23 mouse cellular contexts compared by ENCODE assay signal in genomic region chr9:102948706-102949105, GRCm38 (mm10).
"Had no signal": no experiment of that assay in that cellular context is flagged by ENCODE, and none has a peak within 500 bp of the region (broad histone marks: within the 10 kb centered on the region; RNA-seq: fewer than 3 reads in every experiment).

No protein-coding gene starts in this region.

- ATAC-seq: hindbrain, postnatal 0 days; intestine, embryonic 16.5 days had no signal

- H3K27me3 ChIP-seq: heart, embryonic 12.5 days; hindbrain, embryonic 13.5 days; hindbrain, embryonic 15.5 days; kidney, embryonic 15.5 days; limb, embryonic 12.5 days had no signal

- H3K27ac ChIP-seq: heart, embryonic 10.5 days; hindbrain, embryonic 13.5 days; hindbrain, embryonic 15.5 days; hindbrain, postnatal 0 days; kidney, embryonic 15.5 days; layer of hippocampus, adult 2 months; left cerebral cortex, adult 2 months; limb, embryonic 10.5 days; limb, embryonic 12.5 days had no signal

- H3K9me3 ChIP-seq: heart, embryonic 10.5 days; heart, embryonic 12.5 days; hindbrain, embryonic 13.5 days; hindbrain, embryonic 15.5 days; kidney, embryonic 15.5 days; limb, embryonic 10.5 days; limb, embryonic 12.5 days had no signal

- H3K36me3 ChIP-seq: heart, embryonic 10.5 days; heart, embryonic 12.5 days; hindbrain, embryonic 13.5 days; hindbrain, embryonic 15.5 days; kidney, embryonic 15.5 days; limb, embryonic 10.5 days; limb, embryonic 12.5 days had no signal

- H3K4me3 ChIP-seq: heart, embryonic 10.5 days; heart, embryonic 12.5 days; hindbrain, embryonic 13.5 days; hindbrain, embryonic 15.5 days; kidney, embryonic 15.5 days; layer of hippocampus, adult 2 months; left cerebral cortex, adult 2 months; limb, embryonic 10.5 days; limb, embryonic 12.5 days had no signal

- H3K9ac ChIP-seq: heart, embryonic 12.5 days; hindbrain, embryonic 13.5 days; hindbrain, embryonic 15.5 days; kidney, embryonic 15.5 days; limb, embryonic 12.5 days had no signal

- H3K4me1 ChIP-seq: heart, embryonic 10.5 days; heart, embryonic 12.5 days; hindbrain, embryonic 13.5 days; hindbrain, embryonic 15.5 days; kidney, embryonic 15.5 days; limb, embryonic 10.5 days; limb, embryonic 12.5 days had no signal

- H3K4me2 ChIP-seq: heart, embryonic 12.5 days; hindbrain, embryonic 13.5 days; hindbrain, embryonic 15.5 days; kidney, embryonic 15.5 days; limb, embryonic 12.5 days; liver, embryonic 11.5 days had no signal

- DNase-seq: gastrocnemius, postnatal 14 days; gastrocnemius, postnatal 36 days; heart, adult 18-20 months; heart, postnatal 10 days; kidney, adult 11 months; kidney, adult 2 months; kidney, adult 9 months; kidney, postnatal 10 days; kidney, postnatal 25 days; kidney, postnatal 4 days; liver had no signal
